Mouse (Mus musculus): ENCODE measurements around the gene Hoxb5. TPM values are rescaled to one million over a fixed set of nuclear protein-coding genes. Genes with fewer than 3 reads are reported as not detected.

Gene Hoxb5
- total RNA-seq, 2 experiments from 2014 or later: 0.89 to 1.3 TPM

DNA sequence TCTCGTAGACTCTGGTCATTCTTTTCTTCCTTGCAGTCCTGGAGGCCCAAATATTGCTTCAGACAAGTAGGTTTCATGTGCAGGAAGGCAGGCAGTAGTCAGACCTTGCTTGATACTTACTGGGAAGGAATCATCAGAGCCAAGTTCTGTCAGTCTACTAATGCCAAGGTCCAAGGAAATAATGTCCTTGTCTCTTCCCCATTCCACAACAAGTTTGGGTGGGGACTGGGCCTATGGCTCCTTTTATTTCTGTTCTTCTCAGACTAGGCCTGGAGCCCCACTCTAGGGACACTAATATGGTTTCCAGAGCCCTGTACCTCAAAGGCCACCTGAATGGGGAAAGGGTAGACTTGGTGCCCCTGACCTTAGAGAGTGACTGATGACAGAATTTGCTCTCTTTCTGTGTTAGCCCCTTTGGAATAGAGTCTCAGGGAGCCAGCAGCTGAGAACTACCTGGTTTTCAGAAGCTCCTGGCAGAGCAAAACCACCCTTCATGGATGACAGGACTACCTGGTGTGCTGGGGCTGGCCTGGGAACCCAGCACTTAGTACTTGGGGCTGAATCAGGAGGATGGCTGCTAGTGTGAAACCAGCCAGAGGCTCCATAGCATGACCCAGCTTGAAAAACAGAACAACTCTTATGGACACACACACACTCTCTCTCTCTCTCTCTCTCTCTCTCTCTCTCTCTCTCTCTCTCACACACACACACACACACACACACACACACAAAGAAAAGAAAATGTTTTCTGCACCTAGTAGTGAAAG, 14.5 kb upstream of the Hoxb5 start:
- no peak for DNase-seq

DNA sequence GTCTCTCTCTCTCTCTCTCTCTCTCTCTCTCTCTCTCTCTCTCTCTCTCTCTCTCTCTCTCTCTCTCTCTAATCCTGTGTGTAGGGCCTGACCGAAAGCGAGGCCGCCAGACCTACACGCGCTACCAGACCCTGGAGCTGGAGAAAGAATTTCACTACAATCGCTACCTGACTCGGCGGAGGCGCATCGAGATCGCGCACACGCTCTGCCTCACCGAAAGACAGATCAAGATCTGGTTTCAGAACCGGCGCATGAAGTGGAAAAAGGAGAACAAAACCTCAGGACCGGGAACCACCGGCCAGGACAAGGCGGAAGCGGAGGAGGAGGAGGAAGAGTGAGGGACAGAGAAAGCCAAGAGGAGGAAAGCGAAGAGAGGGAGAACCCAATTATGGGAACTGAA, 13.8 kb upstream of the Hoxb5 start:
- DNase-seq: no peak

- DNase-seq: no peak
These were observed 13.3 kb upstream of the Hoxb5 start for GRCm38 (mm10) chr11:96289837-96290236.

GRCm38 (mm10) chr11:96290705-96291355, 12.3 kb upstream of the Hoxb5 start:
- no peak for DNase-seq

DNA sequence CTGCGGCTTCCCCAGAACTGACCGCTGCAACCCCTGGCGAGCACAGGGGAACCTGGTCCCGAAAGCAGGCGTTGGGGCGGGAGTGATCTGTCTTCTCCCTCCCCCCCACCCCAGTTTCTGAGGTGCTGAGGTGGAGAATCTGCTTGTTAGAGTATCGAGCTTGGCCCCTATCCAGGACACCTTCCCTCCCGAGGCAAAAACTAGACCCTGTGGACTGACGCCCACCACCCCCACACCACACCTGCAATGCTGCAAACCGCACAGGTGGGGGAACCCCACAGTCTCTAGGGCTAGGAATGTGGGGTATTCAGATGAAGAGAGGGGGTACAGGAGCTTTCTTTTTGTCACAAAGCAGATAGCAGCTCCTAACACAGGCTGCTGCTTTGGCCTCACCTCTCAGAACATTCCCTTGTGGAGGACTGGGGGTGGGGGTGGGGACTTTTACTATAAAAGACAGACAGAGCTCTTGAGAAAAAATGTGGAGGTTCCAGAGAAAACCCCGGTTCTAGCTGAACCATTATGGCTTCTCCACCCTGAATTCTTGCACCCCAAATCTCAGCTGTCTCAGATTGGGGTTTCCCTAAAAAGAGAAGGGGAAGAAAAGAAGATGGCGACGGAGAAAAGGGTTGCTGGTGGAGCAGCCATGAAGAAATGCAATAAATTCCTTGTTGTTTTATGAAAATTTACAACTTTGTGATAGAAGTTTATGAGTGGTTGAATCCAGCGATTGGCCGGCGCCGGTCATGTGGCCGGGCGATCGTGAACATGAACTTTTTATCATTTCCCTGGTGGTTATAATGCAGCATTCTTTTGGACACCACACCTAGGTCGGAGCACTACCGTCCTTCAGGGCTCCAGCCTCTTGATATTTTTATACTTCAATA, 11.2 kb upstream of the Hoxb5 start, which contains the start of gene Hoxb6:
Gene Hoxb6 (plus strand): TSS at position 796 of the 884 bp plus-strand sequence.
- DNase-seq: no peak

GRCm38 (mm10) chr11:96292565-96293301, 10.4 kb upstream of the Hoxb5 start:
- no peak for DNase-seq

DNA sequence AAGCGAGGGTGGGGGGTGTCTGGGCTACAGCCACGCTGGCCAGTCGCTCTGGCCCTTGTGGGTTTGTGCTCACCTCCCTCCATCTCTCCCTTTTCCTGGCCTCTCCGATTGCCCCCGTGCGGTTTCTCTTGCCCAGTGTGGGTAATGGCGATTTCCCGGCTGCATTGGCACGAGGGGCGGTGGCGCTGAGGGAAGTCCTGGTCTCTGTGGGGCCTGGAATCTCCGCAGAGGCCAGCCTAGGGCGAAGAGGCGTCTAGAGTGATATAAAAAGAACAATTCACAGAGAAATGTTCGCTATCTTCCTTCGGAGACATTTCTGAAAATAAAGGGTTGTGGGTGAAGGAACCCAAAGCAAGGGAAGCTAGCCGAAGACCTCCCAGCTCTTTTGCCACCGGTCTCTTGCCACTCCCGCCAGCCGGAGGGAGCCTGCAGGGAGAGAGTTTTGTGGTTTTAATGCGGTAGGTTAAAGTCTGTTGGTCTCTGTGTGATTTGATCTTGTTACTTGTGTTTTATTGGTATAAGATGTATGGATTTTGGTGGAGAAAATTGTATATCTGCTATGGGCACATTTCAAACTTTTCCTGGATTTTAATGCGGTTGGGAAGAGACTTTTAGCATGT, 9.7 kb upstream of the Hoxb5 start:
- no peak for DNase-seq

GRCm38 (mm10) chr11:96294245-96295091, 8.7 kb upstream of the Hoxb5 start:
- DNase-seq: peak; percentile 72

DNA sequence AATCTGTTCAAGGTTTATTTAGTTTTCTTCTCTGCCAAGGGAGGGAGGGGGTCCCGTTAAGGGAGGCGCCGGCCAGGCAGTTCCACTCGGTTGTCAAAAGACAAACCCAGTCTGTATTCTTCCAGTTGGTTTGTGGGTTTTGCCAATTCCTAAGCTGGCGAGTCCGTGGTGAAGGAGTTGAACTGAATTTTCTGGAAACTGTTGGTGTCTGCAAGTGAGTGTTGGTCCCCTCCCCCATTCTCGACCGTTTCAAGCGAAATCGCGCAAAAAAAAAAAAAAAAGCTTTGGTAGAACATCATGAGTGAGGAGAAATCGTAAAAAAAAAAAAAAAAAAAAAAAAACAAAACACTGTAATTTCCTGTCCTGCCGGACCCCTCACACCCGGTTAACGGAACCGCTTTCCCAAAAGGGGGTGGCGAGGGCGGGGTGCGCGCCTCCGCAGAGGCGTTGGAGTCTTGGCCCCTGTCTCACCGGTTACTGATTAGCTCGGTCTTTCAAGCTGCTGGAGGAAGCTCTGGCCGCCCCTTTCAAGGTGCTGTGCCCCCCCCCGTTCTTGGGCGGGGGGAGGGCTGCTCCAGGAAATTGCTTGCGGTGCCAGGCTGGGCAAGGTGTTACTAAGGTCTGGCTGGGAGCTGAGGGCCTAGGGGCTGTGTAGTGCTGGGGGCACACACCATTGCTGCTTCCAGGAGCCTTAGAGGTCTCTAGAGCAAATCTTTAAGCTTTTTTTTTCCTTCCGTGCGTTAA, 7.9 kb upstream of the Hoxb5 start:
- no peak for DNase-seq

DNA sequence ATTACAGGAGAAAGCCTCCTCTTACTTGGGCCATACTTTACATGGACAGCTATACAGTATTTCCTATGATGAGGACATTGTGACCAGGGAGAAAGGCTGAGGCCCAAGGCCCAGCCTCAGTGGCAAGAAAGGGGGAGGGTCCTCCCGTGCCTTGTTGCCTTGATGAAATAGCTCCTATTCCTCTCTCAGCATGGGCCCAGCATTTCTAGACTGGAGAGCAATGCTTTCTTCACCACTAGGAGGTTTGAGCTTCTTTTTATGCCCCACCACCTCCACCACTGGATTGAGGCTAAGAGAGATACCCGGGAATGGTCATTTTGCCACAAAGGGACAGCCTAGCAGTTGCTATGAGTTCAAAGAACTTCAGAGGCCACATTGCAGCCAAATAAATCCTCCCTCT, 6.1 kb upstream of the Hoxb5 start:
- DNase-seq: no peak

DNA sequence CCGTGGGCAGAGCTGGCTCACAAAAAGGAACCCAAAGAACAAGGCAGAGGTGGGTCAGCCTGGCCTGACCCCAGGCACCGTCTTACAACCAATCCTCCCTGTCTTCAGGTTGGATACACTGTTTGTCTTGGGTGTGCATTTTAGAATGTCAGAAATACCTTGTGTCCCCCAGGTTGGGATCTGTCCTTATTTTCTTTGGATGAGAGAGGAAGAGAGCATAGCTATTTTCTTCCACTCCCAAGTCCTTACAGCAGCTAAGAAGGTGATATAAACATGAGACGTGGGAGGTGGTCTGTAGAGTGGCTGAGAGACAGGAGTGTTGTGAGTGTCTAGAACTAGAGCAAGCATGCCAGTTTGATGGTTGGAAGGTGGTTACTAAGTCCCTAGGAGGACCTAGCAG, 5.7 kb upstream of the Hoxb5 start:
- no peak for DNase-seq

GRCm38 (mm10) chr11:96297968-96298635, 5.0 kb upstream of the Hoxb5 start:
- no peak for DNase-seq

- peak; percentile 35 for DNase-seq
These were observed 4.1 kb upstream of the Hoxb5 start for GRCm38 (mm10) chr11:96298895-96299667.

GRCm38 (mm10) chr11:96299781-96300180, 3.4 kb upstream of the Hoxb5 start:
- DNase-seq: no peak

GRCm38 (mm10) chr11:96300354-96301063, 2.6 kb upstream of the Hoxb5 start:
- DNase-seq: no peak

GRCm38 (mm10) chr11:96301064-96301431, 2.1 kb upstream of the Hoxb5 start:
- DNase-seq: no peak

DNA sequence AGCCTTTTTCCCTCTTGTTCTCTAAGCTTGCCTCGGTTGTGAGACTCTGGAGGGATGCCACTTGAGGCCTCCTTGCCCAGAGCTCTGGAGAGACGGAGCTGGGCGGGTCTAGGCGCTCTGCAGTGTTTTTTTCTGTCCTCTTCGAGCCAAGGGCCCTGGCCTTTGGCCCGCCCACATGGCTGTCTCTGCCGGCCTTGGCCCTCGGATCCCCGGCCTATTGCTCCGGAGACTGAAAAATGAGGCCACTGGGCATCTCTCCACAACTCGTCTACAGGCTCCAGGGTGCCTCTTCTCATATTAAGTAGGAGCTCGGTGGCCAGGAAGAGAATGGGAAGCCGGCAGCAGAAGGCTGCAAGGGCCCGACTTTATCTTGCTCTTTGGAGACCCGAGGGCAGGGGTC, 1.3 kb upstream of the Hoxb5 start:
- DNase-seq: no peak

All from gastrocnemius, postnatal 10 days (tissue).